Mouse (Mus musculus): ENCODE measurements around the gene Arntl. TPM values are rescaled to one million over a fixed set of nuclear protein-coding genes. Genes with fewer than 3 reads are reported as not detected.

The Arntl gene
- polyA plus RNA-seq, 1 experiment from 2014 or later = 14.6 TPM

DNA sequence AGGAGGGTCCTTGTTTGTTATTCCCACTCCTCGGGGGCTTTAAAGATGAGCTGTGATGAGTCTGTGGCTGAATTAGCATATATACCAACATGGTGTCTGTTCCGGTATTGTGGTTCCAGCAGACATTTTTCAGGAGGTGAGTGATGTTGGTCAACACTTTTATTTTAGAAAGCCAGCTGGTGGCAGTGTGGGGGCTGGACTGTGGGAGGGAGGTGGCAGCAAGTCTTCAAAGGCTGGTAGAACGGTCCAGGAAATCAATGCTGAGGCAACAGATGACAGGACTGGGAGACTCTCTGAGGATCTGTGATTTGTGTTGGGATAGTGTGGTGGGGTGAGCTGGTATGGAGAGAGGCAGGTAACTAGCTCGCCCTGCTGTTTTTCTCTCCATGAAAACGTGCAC lies 39.9 kb downstream of the Arntl start:
- Histone ChIP-seq H3K9ac (replicated peaks; ENCODE audit: low read depth, low read length) (no peak overlapping the region), H3K4me2 (replicated peaks; ENCODE audit: low read depth, low read length) (no peak overlapping the region), H3K36me3 (ENCODE audit: control insufficient read depth, insufficient read depth, low read length) (no peaks in the 10 kb centered on the region), H3K4me1 (ENCODE audit: control insufficient read depth, insufficient read depth, low read length) (peaks cover 33% of the 10 kb centered on the region), H3K27me3 (ENCODE audit: control insufficient read depth, insufficient read depth, low read length) (no peaks in the 10 kb centered on the region), H3K4me3 (ENCODE audit: low read depth, low read length) (no peak overlapping the region), H3K9me3 (ENCODE audit: control insufficient read depth, low read depth, low read length) (no peaks in the 10 kb centered on the region), H3K27ac (ENCODE audit: low read length) (no peak overlapping the region)
- WGBS = 75% methylated on average over 5 of the region's 5 CpGs
- ATAC-seq (ENCODE audit: insufficient number of reproducible peaks, insufficient read depth, low FRiP score, low read depth) = no peak

DNA sequence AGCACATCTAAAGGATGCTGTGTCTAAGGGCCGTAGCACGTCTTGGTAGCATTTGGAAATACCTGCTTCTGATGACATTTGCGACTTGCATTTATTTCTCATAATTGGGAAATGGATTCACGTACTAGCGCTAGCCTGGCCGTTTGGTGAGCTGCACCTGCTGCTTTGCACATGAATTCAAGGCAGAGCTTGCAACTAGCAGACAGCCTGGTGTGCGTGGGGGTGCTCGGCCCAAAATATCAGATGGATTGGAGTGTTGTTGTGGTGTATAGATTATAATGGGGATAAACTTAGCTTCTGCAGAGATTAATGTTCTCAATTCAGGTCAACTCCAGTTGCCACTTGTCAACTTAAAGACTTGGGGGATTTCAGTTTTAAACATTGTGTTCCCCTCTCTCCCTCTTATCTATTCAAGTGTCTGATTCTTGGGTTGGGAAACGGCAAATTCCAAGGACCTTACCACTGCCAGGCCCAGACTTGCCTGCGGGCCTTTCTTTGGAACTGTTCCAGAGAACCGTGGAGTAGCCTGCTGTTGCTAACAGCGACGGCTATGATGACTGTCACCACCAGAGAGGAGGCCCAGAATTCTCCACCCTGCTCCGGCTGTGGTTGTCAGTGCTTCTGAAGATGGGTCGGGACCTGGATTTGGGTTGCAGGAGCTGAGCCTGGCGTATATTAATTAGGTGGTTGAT lies 42.0 kb downstream of the Arntl start:
- 47% methylated on average over 16 of the region's 16 CpGs for WGBS
- no peak; the same call in 1 of the 2 replicates for ATAC-seq (ENCODE audit: insufficient number of reproducible peaks, insufficient read depth, low FRiP score, low read depth)
- H3K27ac ChIP-seq (ENCODE audit: low read length) = peak overlapping the region; percentile 21; the same call in 1 of the 2 replicates

DNA sequence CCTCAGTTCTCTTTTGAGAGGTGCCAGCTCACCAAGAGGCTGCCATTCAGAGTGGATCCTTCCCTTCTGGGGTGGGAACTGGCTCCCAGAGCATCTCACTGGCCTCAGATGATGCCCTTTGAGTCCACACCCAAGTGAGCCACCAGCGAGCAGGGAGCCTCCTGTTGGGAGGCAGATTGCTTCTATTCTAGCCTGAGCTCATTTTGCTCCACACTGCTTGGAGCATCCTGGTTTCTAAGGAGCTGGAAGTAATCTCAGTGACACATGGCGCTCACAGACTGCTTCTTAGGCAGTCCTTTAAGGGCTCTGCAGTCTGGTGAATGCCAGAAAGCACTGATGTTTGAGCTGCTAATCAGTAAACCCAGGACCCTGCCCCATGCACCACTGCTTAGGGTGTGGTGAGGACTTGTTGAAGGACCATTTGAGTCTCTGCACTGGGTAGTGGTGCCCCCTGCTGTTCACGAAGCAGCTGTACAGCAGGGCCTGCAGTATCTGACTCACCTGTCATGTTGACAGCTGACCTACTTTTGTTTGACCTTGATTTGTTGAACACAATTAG lies 43.2 kb downstream of the Arntl start:
- peak overlapping the region; percentile 21; the same call in 1 of the 2 replicates for H3K27ac ChIP-seq (ENCODE audit: low read length)
- no peaks in the 10 kb centered on the region for H3K27me3 ChIP-seq (ENCODE audit: control insufficient read depth, insufficient read depth, low read length)
- no peaks in the 10 kb centered on the region for H3K9me3 ChIP-seq (ENCODE audit: control insufficient read depth, low read depth, low read length)
- H3K9ac ChIP-seq (replicated peaks; ENCODE audit: low read depth, low read length) = no peak overlapping the region
- no peak overlapping the region for H3K4me3 ChIP-seq (ENCODE audit: low read depth, low read length)
- no peaks in the 10 kb centered on the region for H3K36me3 ChIP-seq (ENCODE audit: control insufficient read depth, insufficient read depth, low read length)
- peaks cover 24% of the 10 kb centered on the region for H3K4me1 ChIP-seq (ENCODE audit: control insufficient read depth, insufficient read depth, low read length)
- 0 out of 2 replicates have a peak, but pooled peaks have one; percentile 60 for ATAC-seq (ENCODE audit: insufficient number of reproducible peaks, insufficient read depth, low FRiP score, low read depth)
- no peak overlapping the region for H3K4me2 ChIP-seq (replicated peaks; ENCODE audit: low read depth, low read length)
- 43% methylated on average over 3 of the region's 3 CpGs for WGBS

More for the DNA sequence above, 42.0 kb downstream of the Arntl start:
- Histone ChIP-seq H3K36me3 (ENCODE audit: control insufficient read depth, insufficient read depth, low read length) (no peaks in the 10 kb centered on the region), H3K4me1 (ENCODE audit: control insufficient read depth, insufficient read depth, low read length) (peaks cover 24% of the 10 kb centered on the region), H3K27me3 (ENCODE audit: control insufficient read depth, insufficient read depth, low read length) (no peaks in the 10 kb centered on the region), H3K4me2 (replicated peaks; ENCODE audit: low read depth, low read length) (no peak overlapping the region), H3K9me3 (ENCODE audit: control insufficient read depth, low read depth, low read length) (no peaks in the 10 kb centered on the region), H3K9ac (replicated peaks; ENCODE audit: low read depth, low read length) (no peak overlapping the region), H3K4me3 (ENCODE audit: low read depth, low read length) (no peak overlapping the region)

DNA sequence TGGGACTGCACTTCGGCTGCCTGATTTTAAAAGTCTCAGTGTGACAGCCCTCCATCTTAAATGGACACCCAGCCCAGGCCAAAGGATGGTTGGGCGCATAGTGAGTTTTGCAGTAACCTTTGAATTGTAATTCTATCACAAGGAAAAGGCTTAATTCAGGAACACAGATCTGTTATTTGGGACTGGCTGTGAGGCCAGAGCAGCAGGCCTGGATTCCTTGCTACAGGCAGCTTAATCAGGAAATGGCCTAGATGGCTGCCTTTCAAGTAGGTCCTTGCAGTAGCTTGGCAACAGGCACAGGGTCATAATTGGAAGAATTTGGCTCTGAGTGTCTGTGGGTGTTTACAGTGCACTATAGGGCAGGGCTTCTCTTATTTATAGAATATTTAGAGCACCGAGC lies 43.7 kb downstream of the Arntl start:
- peak overlapping the region; percentile 22; the same call in 1 of the 2 replicates for H3K27ac ChIP-seq (ENCODE audit: low read length)
- H3K27me3 ChIP-seq (ENCODE audit: control insufficient read depth, insufficient read depth, low read length) = no peaks in the 10 kb centered on the region
- no peaks in the 10 kb centered on the region for H3K36me3 ChIP-seq (ENCODE audit: control insufficient read depth, insufficient read depth, low read length)
- H3K4me3 ChIP-seq (ENCODE audit: low read depth, low read length) = no peak overlapping the region
- H3K9ac ChIP-seq (replicated peaks; ENCODE audit: low read depth, low read length) = no peak overlapping the region
- no peaks in the 10 kb centered on the region for H3K9me3 ChIP-seq (ENCODE audit: control insufficient read depth, low read depth, low read length)
- no peak overlapping the region for H3K4me2 ChIP-seq (replicated peaks; ENCODE audit: low read depth, low read length)
- peaks cover 24% of the 10 kb centered on the region for H3K4me1 ChIP-seq (ENCODE audit: control insufficient read depth, insufficient read depth, low read length)
- ATAC-seq (ENCODE audit: insufficient number of reproducible peaks, insufficient read depth, low FRiP score, low read depth) = no peak
- 50% methylated on average over 3 of the region's 3 CpGs for WGBS

DNA sequence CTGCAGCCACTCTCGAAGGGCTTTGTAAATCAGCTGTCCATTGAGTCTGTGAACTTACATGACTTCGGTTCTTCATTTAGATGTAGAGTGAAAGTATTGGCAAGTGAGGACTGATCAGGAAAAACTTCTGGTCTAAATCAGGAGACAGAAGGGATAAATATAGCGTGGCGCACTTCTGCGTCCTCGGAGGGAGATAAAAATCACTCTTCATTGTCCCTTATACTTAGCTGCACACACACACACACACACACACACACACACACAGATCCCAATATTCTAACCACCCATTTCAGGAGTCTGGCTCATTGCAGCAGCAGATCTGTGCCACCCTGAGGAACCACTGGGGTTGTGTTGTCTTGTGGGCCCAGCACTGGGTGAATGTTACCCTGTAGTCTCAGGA lies 44.3 kb downstream of the Arntl start:
- no peak overlapping the region for H3K9ac ChIP-seq (replicated peaks; ENCODE audit: low read depth, low read length)
- no peak overlapping the region for H3K4me3 ChIP-seq (ENCODE audit: low read depth, low read length)
- H3K4me2 ChIP-seq (replicated peaks; ENCODE audit: low read depth, low read length) = no peak overlapping the region
- H3K27me3 ChIP-seq (ENCODE audit: control insufficient read depth, insufficient read depth, low read length) = no peaks in the 10 kb centered on the region
- H3K9me3 ChIP-seq (ENCODE audit: control insufficient read depth, low read depth, low read length) = no peaks in the 10 kb centered on the region
- peaks cover 24% of the 10 kb centered on the region for H3K4me1 ChIP-seq (ENCODE audit: control insufficient read depth, insufficient read depth, low read length)
- WGBS = 81% methylated on average over 6 of the region's 6 CpGs
- peak overlapping the region; percentile 44; the same call in 1 of the 2 replicates for H3K27ac ChIP-seq (ENCODE audit: low read length)
- H3K36me3 ChIP-seq (ENCODE audit: control insufficient read depth, insufficient read depth, low read length) = no peaks in the 10 kb centered on the region
- ATAC-seq (ENCODE audit: insufficient number of reproducible peaks, insufficient read depth, low FRiP score, low read depth) = no peak

DNA sequence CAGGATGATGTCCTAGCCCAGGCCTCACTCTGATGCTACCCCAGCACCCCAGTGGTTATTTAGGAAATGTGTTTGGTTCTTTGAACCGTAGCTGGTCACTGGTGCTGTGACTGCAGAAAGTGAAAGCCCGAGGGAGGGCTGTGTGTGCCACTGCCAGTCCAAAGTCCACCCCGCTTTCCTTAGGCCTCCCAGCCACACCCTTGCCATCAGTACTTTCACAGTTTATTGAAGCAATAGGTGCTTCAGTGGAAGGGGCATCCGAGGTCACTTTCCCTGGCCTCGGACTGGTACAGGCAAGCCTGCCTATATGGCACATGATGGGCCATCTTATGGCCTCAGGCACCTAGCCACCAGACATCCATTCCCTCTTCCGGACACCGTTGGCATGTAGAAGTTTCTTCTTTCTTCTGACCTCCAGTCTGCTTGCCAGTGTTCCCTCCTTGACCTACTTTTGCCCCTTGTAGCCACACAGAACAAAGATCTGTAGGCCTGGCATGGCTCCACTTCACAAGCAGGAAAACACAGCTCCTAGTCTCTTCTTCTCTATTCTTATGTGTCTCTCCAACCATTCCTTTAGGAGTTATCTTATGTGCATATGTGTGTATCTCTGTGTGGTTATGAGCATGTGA lies 46.6 kb downstream of the Arntl start:
- no peak overlapping the region for H3K4me3 ChIP-seq (ENCODE audit: low read depth, low read length)
- H3K9me3 ChIP-seq (ENCODE audit: control insufficient read depth, low read depth, low read length) = no peaks in the 10 kb centered on the region
- H3K9ac ChIP-seq (replicated peaks; ENCODE audit: low read depth, low read length) = no peak overlapping the region
- H3K4me2 ChIP-seq (replicated peaks; ENCODE audit: low read depth, low read length) = no peak overlapping the region
- peaks cover 22% of the 10 kb centered on the region for H3K4me1 ChIP-seq (ENCODE audit: control insufficient read depth, insufficient read depth, low read length)
- no peak overlapping the region for H3K27ac ChIP-seq (ENCODE audit: low read length)
- 86% methylated on average over 7 of the region's 7 CpGs for WGBS
- H3K36me3 ChIP-seq (ENCODE audit: control insufficient read depth, insufficient read depth, low read length) = no peaks in the 10 kb centered on the region
- peak; percentile 53; the same call in 1 of the 2 replicates for ATAC-seq (ENCODE audit: insufficient number of reproducible peaks, insufficient read depth, low FRiP score, low read depth)
- no peaks in the 10 kb centered on the region for H3K27me3 ChIP-seq (ENCODE audit: control insufficient read depth, insufficient read depth, low read length)

DNA sequence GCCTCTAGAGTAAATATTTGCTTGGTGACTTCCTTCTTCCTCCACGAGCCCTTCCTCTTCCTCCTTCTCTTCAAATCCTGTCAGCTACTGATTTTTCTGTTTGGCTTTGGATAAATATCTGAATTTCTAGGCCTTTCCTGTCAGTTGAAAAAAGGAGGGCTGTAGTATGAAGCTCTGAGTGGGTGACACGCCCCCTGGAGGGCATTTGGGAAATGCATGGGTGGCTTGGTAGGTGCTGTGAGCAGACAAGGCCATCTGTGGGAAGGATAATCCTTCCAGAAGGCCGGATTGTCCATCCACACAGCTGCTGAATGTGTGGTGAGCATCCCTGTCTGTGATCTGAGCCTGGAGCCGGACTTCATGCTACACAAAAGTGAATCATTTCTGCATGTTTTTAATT lies 48.8 kb downstream of the Arntl start:
- Histone ChIP-seq H3K4me2 (replicated peaks; ENCODE audit: low read depth, low read length) (no peak overlapping the region), H3K27ac (ENCODE audit: low read length) (no peak overlapping the region), H3K9ac (replicated peaks; ENCODE audit: low read depth, low read length) (no peak overlapping the region), H3K36me3 (ENCODE audit: control insufficient read depth, insufficient read depth, low read length) (no peaks in the 10 kb centered on the region), H3K4me1 (ENCODE audit: control insufficient read depth, insufficient read depth, low read length) (peaks cover under 1% of the 10 kb centered on the region), H3K4me3 (ENCODE audit: low read depth, low read length) (no peak overlapping the region), H3K27me3 (ENCODE audit: control insufficient read depth, insufficient read depth, low read length) (no peaks in the 10 kb centered on the region), H3K9me3 (ENCODE audit: control insufficient read depth, low read depth, low read length) (no peaks in the 10 kb centered on the region)
- ATAC-seq (ENCODE audit: insufficient number of reproducible peaks, insufficient read depth, low FRiP score, low read depth) = no peak
- 48% methylated on average over 4 of the region's 4 CpGs for WGBS

DNA sequence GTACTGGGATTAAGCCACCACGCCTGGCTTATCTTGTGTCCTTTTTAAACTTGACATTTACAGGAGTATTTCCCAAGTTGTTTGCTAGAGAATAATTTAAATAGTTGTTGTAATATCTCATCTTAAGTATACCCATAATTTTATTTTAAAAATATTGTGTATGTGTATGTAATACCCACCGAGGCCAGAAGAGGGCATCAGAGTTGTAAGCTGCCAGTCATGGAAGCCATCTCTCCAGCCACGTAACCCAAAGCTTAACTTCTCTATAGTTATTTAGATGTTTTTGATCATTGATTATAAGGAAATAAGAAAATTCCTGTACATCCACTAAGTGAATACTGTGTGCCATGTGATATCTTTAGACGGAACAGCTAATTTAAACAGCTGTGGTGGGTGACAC lies 51.2 kb downstream of the Arntl start:
- Histone ChIP-seq H3K4me1 (ENCODE audit: control insufficient read depth, insufficient read depth, low read length) (no peaks in the 10 kb centered on the region), H3K4me2 (replicated peaks; ENCODE audit: low read depth, low read length) (no peak overlapping the region), H3K27me3 (ENCODE audit: control insufficient read depth, insufficient read depth, low read length) (no peaks in the 10 kb centered on the region), H3K9ac (replicated peaks; ENCODE audit: low read depth, low read length) (no peak overlapping the region), H3K4me3 (ENCODE audit: low read depth, low read length) (no peak overlapping the region), H3K36me3 (ENCODE audit: control insufficient read depth, insufficient read depth, low read length) (no peaks in the 10 kb centered on the region), H3K27ac (ENCODE audit: low read length) (no peak overlapping the region), H3K9me3 (ENCODE audit: control insufficient read depth, low read depth, low read length) (no peaks in the 10 kb centered on the region)
- ATAC-seq (ENCODE audit: insufficient number of reproducible peaks, insufficient read depth, low FRiP score, low read depth) = no peak
- 73% methylated on average over 4 of the region's 4 CpGs for WGBS

Measured in stomach, embryonic 14.5 days (tissue).